Mouse (Mus musculus) stomach, postnatal 0 days (tissue): Measurements from ENCODE around the gene Il9. TPM values are rescaled to one million over a fixed set of nuclear protein-coding genes. Genes with fewer than 3 reads are reported as not detected.

Experiments
- ATAC-seq: fragments of 200-750 bp; cut with Nextera tagmentation; 2 replicates; pipeline ENCODE4 v1.8.0; 2017; ENCODE audit not compliant: low FRiP score, low TSS enrichment
- DNase-seq: peaks from one replicate; pipeline ENCODE4 v3.0.0-alpha.2; 2016; ENCODE audit warnings: low spot score
- H3K27ac ChIP-seq: fragments of 300-500 bp; sonication (generic); replicated peaks from 2 replicates; pipeline ENCODE4 v1.5.1; 2014; ENCODE audit warnings: mild to moderate bottlenecking, control low read depth
- H3K27me3 ChIP-seq: fragments of 300-500 bp; sonication (generic); 2 replicates; pipeline ENCODE4 v1.6.1; 2014; ENCODE audit warnings: low read length; ENCODE audit not compliant: control insufficient read depth, insufficient read depth
- H3K36me3 ChIP-seq: fragments of 300-500 bp; sonication (generic); 2 replicates; pipeline ENCODE4 v1.6.1; 2014; ENCODE audit warnings: low read length, mixed read lengths; ENCODE audit not compliant: control insufficient read depth, insufficient read depth
- H3K4me1 ChIP-seq: fragments of 300-500 bp; sonication (generic); replicated peaks from 2 replicates; pipeline ENCODE4 v1.6.1; 2014; ENCODE audit warnings: antibody characterized with exemption; ENCODE audit not compliant: control insufficient read depth, insufficient read depth
- H3K4me2 ChIP-seq: fragments of 300-500 bp; sonication (generic); replicated peaks from 2 replicates; pipeline ENCODE4 v1.6.1; 2014; ENCODE audit warnings: low read depth, mild to moderate bottlenecking, control low read depth, moderate library complexity
- H3K4me3 ChIP-seq: fragments of 300-500 bp; sonication (generic); 2 replicates; pipeline ENCODE4 v1.5.1; 2014; ENCODE audit warnings: low read depth, low read length, control low read depth
- H3K9ac ChIP-seq: fragments of 300-500 bp; sonication (generic); 2 replicates; pipeline ENCODE4 v1.6.1; 2014; ENCODE audit warnings: mild to moderate bottlenecking, low read length, control low read depth, mixed read lengths
- H3K9me3 ChIP-seq: fragments of 300-500 bp; sonication (generic); 2 replicates; pipeline ENCODE4 v1.6.1; 2016; ENCODE audit warnings: low read length; ENCODE audit not compliant: control insufficient read depth
- CTCF ChIP-seq: IDR thresholded peaks from 2 replicates; pipeline ENCODE4 v1.5.1; 2016; ENCODE audit warnings: antibody characterized with exemption, low read depth, mild to moderate bottlenecking, moderate library complexity
- EP300 ChIP-seq: optimal IDR thresholded peaks from 2 replicates; pipeline ENCODE3; 2016; ENCODE audit warnings: antibody characterized with exemption
- WGBS: fragments of 180-500 bp; shearing (Covaris S2); extraction: QIAGEN DNeasy Blood & Tissue Kit; methylation state at CpG from one replicate; pipeline ENCODE4 v1.1.7; 2014; 5-methylcytosine and 5-hydroxymethylcytosine counted together
- polyA plus RNA-seq: library from polyadenylated mRNA; unstranded; fragments of >200 nt; fragmentation: Nextera tagmentation; extraction: Ambion mirVana; gene quantifications from 2 replicates; pipeline ENCODE4 v1.2.1, GENCODE M21; 2015

Il9 gene
- polyA plus RNA-seq = not detected in 2 replicates

DNA sequence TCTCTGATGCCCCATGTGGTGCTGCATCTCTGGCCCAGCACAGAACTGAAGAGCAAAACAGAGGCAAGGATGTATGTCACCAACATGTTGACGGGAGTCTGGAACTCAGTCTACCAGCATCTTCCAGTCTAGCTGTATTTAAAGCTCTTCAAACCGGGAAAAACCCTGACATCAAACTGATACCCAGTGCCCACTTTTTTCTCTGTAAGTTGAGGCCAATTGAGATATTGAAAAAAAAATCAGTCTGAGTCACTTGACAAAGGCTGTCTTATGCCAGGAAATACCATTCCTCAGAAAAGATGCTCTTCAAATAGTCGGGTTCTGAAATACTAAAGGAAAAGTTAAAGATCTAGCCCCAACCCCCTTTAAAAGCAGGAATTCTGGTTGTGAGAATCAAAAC is at the start of gene Il9:
Gene Il9 (minus strand): TSS at position 101 of the 400 bp plus-strand sequence.
- 80% methylated on average over 3 of the region's 3 CpGs for WGBS
- ATAC-seq (no peak), DNase-seq (no peak)
- Histone ChIP-seq H3K36me3 (no peaks in the 10 kb centered on the region), H3K4me3 (no peak within 1 kb of the TSS), H3K4me1 (no peaks in the 10 kb centered on the region), H3K4me2 (no peak within 1 kb of the TSS), H3K27me3 (no peaks in the 10 kb centered on the region), H3K9me3 (no peaks in the 10 kb centered on the region), H3K9ac (no peak within 1 kb of the TSS), H3K27ac (no peak within 1 kb of the TSS)
- TF ChIP-seq EP300 = no peak
- no peak for TF ChIP-seq CTCF

DNA sequence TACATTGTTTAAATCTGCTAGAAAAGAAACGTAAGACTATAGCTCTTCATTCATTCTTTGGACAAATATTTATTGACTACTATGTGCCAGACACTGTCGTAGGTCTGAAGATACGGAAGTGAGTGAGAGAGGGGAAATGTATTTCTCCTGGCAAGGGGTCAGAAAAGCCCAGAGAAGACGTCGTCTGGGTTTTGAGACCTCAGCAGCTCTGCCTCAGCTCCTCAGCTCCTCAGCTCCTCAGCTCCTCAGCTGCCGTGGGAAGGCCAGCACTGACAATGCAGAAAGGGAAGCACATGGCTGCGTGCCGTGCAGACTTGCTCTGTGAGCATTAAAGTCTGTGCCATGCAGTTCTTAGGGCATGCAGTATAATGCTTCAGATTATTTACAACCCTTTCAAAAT is 47.6 kb upstream of the Il9 start:
- Histone ChIP-seq H3K4me1 (no peaks in the 10 kb centered on the region), H3K4me3 (no peak overlapping the region), H3K9me3 (no peaks in the 10 kb centered on the region), H3K27me3 (no peaks in the 10 kb centered on the region), H3K4me2 (no peak overlapping the region), H3K36me3 (no peaks in the 10 kb centered on the region), H3K27ac (no peak overlapping the region), H3K9ac (no peak overlapping the region)
- DNase-seq (no peak), ATAC-seq (no peak)
- WGBS = 44% methylated on average over 8 of the region's 8 CpGs
- no peak for TF ChIP-seq EP300
- no peak for TF ChIP-seq CTCF

DNA sequence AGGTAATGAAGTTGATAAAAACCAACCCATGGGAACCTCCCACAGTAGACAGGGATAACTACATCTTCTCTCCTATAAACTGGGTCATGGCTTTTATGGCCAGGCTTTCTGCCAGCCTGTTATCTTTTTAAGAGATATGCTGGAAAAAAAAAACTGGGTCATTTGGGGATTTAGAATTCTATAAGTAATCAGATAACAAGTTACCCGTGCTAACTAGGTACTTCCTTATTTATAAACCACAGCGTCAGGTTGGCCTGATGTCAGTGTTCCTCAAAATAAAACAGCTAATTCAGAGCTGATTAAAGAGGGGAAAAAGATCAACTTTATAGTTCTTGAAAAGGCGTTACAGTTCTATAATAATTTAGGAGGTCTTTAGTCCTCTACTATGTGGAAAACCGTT is 47.0 kb upstream of the Il9 start:
- H3K4me1 ChIP-seq = no peaks in the 10 kb centered on the region
- H3K4me3 ChIP-seq = no peak overlapping the region
- no peak for ATAC-seq
- no peaks in the 10 kb centered on the region for H3K36me3 ChIP-seq
- 66% methylated on average over 4 of the region's 4 CpGs for WGBS
- H3K27ac ChIP-seq = no peak overlapping the region
- no peaks in the 10 kb centered on the region for H3K9me3 ChIP-seq
- no peak overlapping the region for H3K4me2 ChIP-seq
- no peaks in the 10 kb centered on the region for H3K27me3 ChIP-seq
- no peak for DNase-seq
- H3K9ac ChIP-seq = no peak overlapping the region
- TF ChIP-seq CTCF (no peak), EP300 (no peak)

DNA sequence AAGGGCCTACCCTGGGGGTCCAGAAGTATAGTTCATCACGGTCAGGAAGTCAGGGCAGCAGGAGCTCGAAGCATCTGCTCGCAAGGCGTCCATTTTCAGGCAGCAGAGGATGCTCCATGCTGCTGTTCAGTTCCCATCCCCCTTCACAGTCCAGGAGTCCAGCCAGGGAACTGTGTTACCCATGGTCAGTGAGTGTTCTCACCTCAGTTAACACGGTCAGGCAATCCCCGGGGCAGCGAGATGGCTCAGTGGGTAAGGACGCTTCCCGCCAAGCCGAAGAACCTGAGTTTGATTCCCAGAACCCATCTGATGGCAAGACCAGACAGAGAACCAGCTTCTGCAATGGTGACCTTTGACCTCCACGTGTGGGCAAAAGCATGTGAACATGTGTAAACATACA is 46.2 kb upstream of the Il9 start:
- Histone ChIP-seq H3K36me3 (no peaks in the 10 kb centered on the region), H3K27me3 (no peaks in the 10 kb centered on the region), H3K9ac (no peak overlapping the region), H3K4me1 (no peaks in the 10 kb centered on the region), H3K9me3 (no peaks in the 10 kb centered on the region), H3K27ac (no peak overlapping the region), H3K4me3 (no peak overlapping the region), H3K4me2 (no peak overlapping the region)
- 84% methylated on average over 11 of the region's 11 CpGs for WGBS
- ATAC-seq = no peak
- no peak for DNase-seq
- no peak for TF ChIP-seq EP300
- TF ChIP-seq CTCF = no peak

DNA sequence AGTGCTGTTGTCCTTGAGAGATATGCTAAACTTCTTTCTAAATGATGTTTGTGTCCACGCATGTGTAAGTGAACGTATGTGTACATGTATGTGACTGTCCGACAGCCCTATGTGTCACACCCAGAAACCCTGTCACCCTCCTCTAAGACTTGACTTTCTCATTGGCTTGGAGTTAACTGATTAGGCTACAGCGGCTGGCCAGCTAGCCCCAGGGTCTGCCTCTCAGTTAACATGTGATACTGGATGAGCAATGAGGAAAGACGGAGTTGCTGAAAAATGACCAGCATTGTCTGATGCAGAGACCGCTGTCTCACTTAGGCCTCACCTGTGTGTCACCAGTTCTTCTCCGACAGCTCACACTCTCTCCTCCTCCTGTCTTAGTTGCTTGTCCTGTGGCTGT is 45.8 kb upstream of the Il9 start:
- 95% methylated on average over 7 of the region's 7 CpGs for WGBS

DNA sequence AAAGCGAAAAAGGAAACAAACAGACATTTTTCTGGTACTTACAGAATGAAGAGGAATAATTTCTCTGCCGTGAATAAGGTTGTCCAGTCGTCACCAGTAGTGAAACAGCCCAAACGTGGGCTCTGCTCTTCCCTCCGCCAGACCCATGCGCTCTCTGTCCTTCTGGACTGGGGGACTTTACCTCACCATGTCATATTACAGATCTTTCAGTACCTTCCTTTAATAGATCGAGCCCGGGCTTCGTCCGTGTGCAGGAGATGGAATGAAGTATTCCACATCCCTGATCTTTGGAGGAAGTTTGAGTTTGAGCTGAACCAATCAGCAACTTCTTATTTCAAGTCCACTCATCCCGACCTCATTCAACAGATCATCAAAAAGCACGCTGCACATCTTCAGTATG is 44.8 kb upstream of the Il9 start:
- no peak for ATAC-seq
- H3K4me1 ChIP-seq = no peaks in the 10 kb centered on the region
- no peak overlapping the region for H3K4me3 ChIP-seq
- no peaks in the 10 kb centered on the region for H3K27me3 ChIP-seq
- H3K4me2 ChIP-seq = no peak overlapping the region
- H3K9me3 ChIP-seq = no peaks in the 10 kb centered on the region
- TF ChIP-seq CTCF (no peak), EP300 (no peak)
- 70% methylated on average over 12 of the region's 12 CpGs for WGBS
- DNase-seq = no peak
- no peak overlapping the region for H3K27ac ChIP-seq
- no peak overlapping the region for H3K9ac ChIP-seq
- H3K36me3 ChIP-seq = no peaks in the 10 kb centered on the region

More for the DNA sequence above, 45.8 kb upstream of the Il9 start:
- TF ChIP-seq CTCF (no peak), EP300 (no peak)
- Histone ChIP-seq H3K27me3 (no peaks in the 10 kb centered on the region), H3K9ac (no peak overlapping the region), H3K36me3 (no peaks in the 10 kb centered on the region), H3K4me2 (no peak overlapping the region), H3K9me3 (no peaks in the 10 kb centered on the region), H3K4me1 (no peaks in the 10 kb centered on the region), H3K4me3 (no peak overlapping the region), H3K27ac (no peak overlapping the region)
- DNase-seq (no peak), ATAC-seq (no peak)
